Mouse (Mus musculus) MEL (cell line): ENCODE measurements around the gene Ifih1. TPM values are rescaled to one million over a fixed set of nuclear protein-coding genes. Genes with fewer than 3 reads are reported as not detected.

Source experiments
- DNase-seq: peaks from one replicate; pipeline ENCODE4 v3.0.0; 2011; ENCODE audit warnings: low read depth, low spot score
- H3K27ac ChIP-seq: 2 replicates; pipeline ENCODE4 v1.5.1; 2012; ENCODE audit warnings: low read depth, mild to moderate bottlenecking, control low read depth, low read length, moderate library complexity; ENCODE audit not compliant: control insufficient read depth
- H3K27me3 ChIP-seq, 2 experiments: fragments of 150-350 bp in 1 of 2; sonication (generic) in 1 of 2; 2 replicates each; pipeline ENCODE4 v1.6.1; 2012; ENCODE audit warnings: low read length in 2 of 2, mild to moderate bottlenecking in 2 of 2, improper control_type of control experiment in 1 of 2, moderate library complexity in 1 of 2; ENCODE audit not compliant: insufficient read depth in 2 of 2, control insufficient read depth in 1 of 2
- H3K36me3 ChIP-seq, 2 experiments: 2 replicates each; pipeline ENCODE4 v1.6.1; 2012 to 2014; ENCODE audit warnings: low read length in 2 of 2, improper control_type of control experiment in 1 of 2, inconsistent platforms in 1 of 2, mild to moderate bottlenecking in 1 of 2; ENCODE audit not compliant: insufficient read depth in 2 of 2, control insufficient read depth in 1 of 2
- H3K4me1 ChIP-seq, 2 experiments: fragments of 150-350 bp in 1 of 2; sonication (generic) in 1 of 2; 2 replicates each; pipeline ENCODE4 v1.6.1; 2012; ENCODE audit warnings: low read length in 2 of 2, improper control_type of control experiment in 1 of 2, mild to moderate bottlenecking in 1 of 2; ENCODE audit not compliant: insufficient read depth in 2 of 2, control insufficient read depth in 1 of 2
- H3K4me3 ChIP-seq, 2 experiments: fragments of 150-350 bp in 1 of 2; sonication (generic) in 1 of 2; 2 replicates each; pipeline ENCODE4 v1.5.1; 2012; ENCODE audit warnings: low read depth in 2 of 2, low read length in 2 of 2, mild to moderate bottlenecking in 2 of 2, moderate library complexity in 2 of 2, control low read depth in 1 of 2, improper control_type of control experiment in 1 of 2; ENCODE audit not compliant: control insufficient read depth in 1 of 2, insufficient read depth in 1 of 2
- H3K79me2 ChIP-seq: 2 replicates; pipeline ENCODE4 v1.6.1; 2012; ENCODE audit warnings: mild to moderate bottlenecking, low read length, moderate library complexity; ENCODE audit not compliant: control insufficient read depth, poor library complexity, insufficient read depth
- H3K9ac ChIP-seq: 2 replicates; pipeline ENCODE4 v1.6.1; 2012; ENCODE audit warnings: low read depth, mild to moderate bottlenecking, control low read depth, low read length, moderate library complexity; ENCODE audit not compliant: control insufficient read depth, poor library complexity, severe bottlenecking
- H3K9me3 ChIP-seq: fragments of 150-350 bp; sonication (generic); replicated peaks from 2 replicates; pipeline ENCODE4 v1.6.1; 2012; ENCODE audit warnings: mild to moderate bottlenecking, low read length, improper control_type of control experiment, moderate library complexity; ENCODE audit not compliant: insufficient read depth
- BHLHE40 ChIP-seq: IDR thresholded peaks from 2 replicates; pipeline ENCODE4 v1.6.1; 2012; ENCODE audit warnings: low read depth, mild to moderate bottlenecking, inconsistent platforms, low read length, improper control_type of control experiment, borderline replicate concordance
- CHD1 ChIP-seq: IDR thresholded peaks from 2 replicates; pipeline ENCODE4 v1.6.1; 2012; ENCODE audit warnings: low read depth, mild to moderate bottlenecking, inconsistent platforms, low read length, improper control_type of control experiment
- CHD2 ChIP-seq: IDR thresholded peaks from 2 replicates; pipeline ENCODE4 v1.6.1; 2011; ENCODE audit warnings: low read length, improper control_type of control experiment
- CTCF ChIP-seq, 3 experiments: IDR thresholded peaks in 2 of 3; conservative IDR thresholded peaks in 1 of 3; 2 replicates each; pipeline ENCODE4 v1.5.1; 2011 to 2012; ENCODE audit warnings: low read length in 3 of 3, low read depth in 2 of 3, mild to moderate bottlenecking in 2 of 3, improper control_type of control experiment in 1 of 3, inconsistent platforms in 1 of 3, mixed read lengths in 1 of 3, moderate library complexity in 1 of 3; ENCODE audit not compliant: control insufficient read depth in 1 of 3, insufficient read depth in 1 of 3, poor library complexity in 1 of 3, severe bottlenecking in 1 of 3
- ELF1 ChIP-seq: IDR thresholded peaks from 2 replicates; pipeline ENCODE4 v1.6.1; 2014; ENCODE audit warnings: low read depth, mild to moderate bottlenecking, inconsistent platforms, low read length, improper control_type of control experiment, moderate library complexity
- EP300 ChIP-seq, 2 experiments: IDR thresholded peaks; 2 replicates each; pipeline ENCODE4 v1.6.1; 2011; ENCODE audit warnings: improper control_type of control experiment in 2 of 2, low read length in 2 of 2, low read depth in 1 of 2, mild to moderate bottlenecking in 1 of 2
- ETS1 ChIP-seq: IDR thresholded peaks from 2 replicates; pipeline ENCODE4 v1.6.1; 2012; ENCODE audit warnings: low read depth, mild to moderate bottlenecking, inconsistent platforms, low read length, improper control_type of control experiment, moderate library complexity
- GABPA ChIP-seq: IDR thresholded peaks from 2 replicates; pipeline ENCODE4 v1.6.1; 2012; ENCODE audit warnings: low read depth, mild to moderate bottlenecking, inconsistent platforms, low read length, improper control_type of control experiment, moderate library complexity
- HCFC1 ChIP-seq: IDR thresholded peaks from 2 replicates; pipeline ENCODE4 v1.6.1; 2012; ENCODE audit warnings: low read depth, mild to moderate bottlenecking, inconsistent platforms, low read length, improper control_type of control experiment, moderate library complexity
- KAT2A ChIP-seq: conservative IDR thresholded peaks from 2 replicates; pipeline ENCODE4 v1.6.1; 2012; ENCODE audit warnings: low read depth, low read length, improper control_type of control experiment, inconsistent platforms
- MAFK ChIP-seq: IDR thresholded peaks from 2 replicates; pipeline ENCODE4 v1.6.1; 2011; ENCODE audit warnings: low read depth, mild to moderate bottlenecking, low read length, improper control_type of control experiment, borderline replicate concordance
- MAX ChIP-seq: IDR thresholded peaks from 2 replicates; pipeline ENCODE4 v1.6.1; 2011; ENCODE audit warnings: low read length, improper control_type of control experiment
- MAZ ChIP-seq: IDR thresholded peaks from 2 replicates; pipeline ENCODE4 v1.6.1; 2012; ENCODE audit warnings: low read depth, mild to moderate bottlenecking, inconsistent platforms, low read length, improper control_type of control experiment
- MEF2A ChIP-seq: IDR thresholded peaks from 2 replicates; pipeline ENCODE4 v1.6.1; 2014; ENCODE audit warnings: low read depth, mild to moderate bottlenecking, inconsistent platforms, low read length, improper control_type of control experiment; ENCODE audit not compliant: poor library complexity, insufficient replicate concordance, severe bottlenecking; ENCODE audit errors: extremely low read depth
- MXI1 ChIP-seq: IDR thresholded peaks from 2 replicates; pipeline ENCODE4 v1.6.1; 2011; ENCODE audit warnings: mild to moderate bottlenecking, low read depth, low read length, improper control_type of control experiment
- MYC ChIP-seq: IDR thresholded peaks from 2 replicates; pipeline ENCODE4 v1.6.1; 2011; ENCODE audit warnings: low read depth, mild to moderate bottlenecking, low read length, improper control_type of control experiment, moderate library complexity
- NELFE ChIP-seq: IDR thresholded peaks from 2 replicates; pipeline ENCODE4 v1.6.1; 2011; ENCODE audit warnings: low read depth, low read length, improper control_type of control experiment
- NRF1 ChIP-seq: IDR thresholded peaks from 2 replicates; pipeline ENCODE4 v1.6.1; 2014; ENCODE audit warnings: low read depth, mild to moderate bottlenecking, inconsistent platforms, low read length, improper control_type of control experiment, moderate library complexity; ENCODE audit not compliant: poor library complexity, insufficient read depth, severe bottlenecking
- POLR2A ChIP-seq, 2 experiments: IDR thresholded peaks; 2 replicates each; pipeline ENCODE4 v1.6.1; 2011 to 2012; ENCODE audit warnings: low read length in 2 of 2, mild to moderate bottlenecking in 2 of 2, control low read depth in 1 of 2, improper control_type of control experiment in 1 of 2, low read depth in 1 of 2, moderate library complexity in 1 of 2; ENCODE audit not compliant: control insufficient read depth in 1 of 2, insufficient read depth in 1 of 2, poor library complexity in 1 of 2
- POLR2AphosphoS2 ChIP-seq: IDR thresholded peaks from 2 replicates; pipeline ENCODE4 v1.6.1; 2011; ENCODE audit warnings: low read length, improper control_type of control experiment
- RAD21 ChIP-seq: IDR thresholded peaks from 2 replicates; pipeline ENCODE4 v1.6.1; 2011; ENCODE audit warnings: mild to moderate bottlenecking, low read depth, low read length, improper control_type of control experiment
- SIN3A ChIP-seq: IDR thresholded peaks from 2 replicates; pipeline ENCODE4 v1.6.1; 2012; ENCODE audit warnings: low read length, improper control_type of control experiment, inconsistent platforms
- SMC3 ChIP-seq: IDR thresholded peaks from 2 replicates; pipeline ENCODE4 v1.6.1; 2011; ENCODE audit warnings: low read depth, low read length, improper control_type of control experiment
- TAL1 ChIP-seq: IDR thresholded peaks from 2 replicates; pipeline ENCODE4 v1.6.1; 2012; ENCODE audit warnings: mild to moderate bottlenecking, inconsistent platforms, low read length, moderate library complexity, mixed read lengths
- TBP ChIP-seq: IDR thresholded peaks from 2 replicates; pipeline ENCODE4 v1.8.0; 2011; ENCODE audit warnings: low read depth, low read length, improper control_type of control experiment
- TCF12 ChIP-seq: IDR thresholded peaks from 2 replicates; pipeline ENCODE4 v1.6.1; 2014; ENCODE audit warnings: low read depth, mild to moderate bottlenecking, inconsistent platforms, low read length, improper control_type of control experiment, moderate library complexity
- USF1 ChIP-seq: IDR thresholded peaks from 2 replicates; pipeline ENCODE4 v1.6.1; 2014; ENCODE audit warnings: low read depth, mild to moderate bottlenecking, inconsistent platforms, low read length, improper control_type of control experiment, moderate library complexity
- ZKSCAN1 ChIP-seq: IDR thresholded peaks from 2 replicates; pipeline ENCODE4 v1.6.1; 2012; ENCODE audit warnings: low read depth, mild to moderate bottlenecking, inconsistent platforms, low read length, improper control_type of control experiment, moderate library complexity
- ZNF384 ChIP-seq: IDR thresholded peaks from 2 replicates; pipeline ENCODE4 v1.6.1; 2012; ENCODE audit warnings: low read depth, mild to moderate bottlenecking, inconsistent platforms, low read length, improper control_type of control experiment
- polyA plus RNA-seq, 2 experiments: library from polyadenylated mRNA; stranded (reverse) in 1 of 2; unstranded in 1 of 2; fragments of >175 nt in 1 of 2; fragments of >200 nt in 1 of 2; gene quantifications; 2 replicates each; pipeline versions ENCODE4 v1.2.1 to v1.2.4; 2012; ENCODE audit warnings: low replicate concordance in 2 of 2, low read depth in 1 of 2; ENCODE audit not compliant: insufficient read length in 2 of 2, insufficient read depth in 1 of 2, missing spikeins in 1 of 2
- total RNA-seq: library from RNA; depleted of rRNA; stranded (reverse); fragments of 300-350 nt; gene quantifications from 2 replicates; pipeline ENCODE4 v1.2.3, GENCODE M21; 2012

Ifih1 gene
- total and polyA plus RNA-seq, 3 experiments, result 11.4 to 71.9 (median 41.5) TPM

- H3K27ac ChIP-seq, result peak overlapping the region; percentile 45
- TF ChIP-seq MXI1 (peak; percentile 38; the same call in 1 of the 2 replicates), SMC3 (0 out of 2 replicates have a peak, but pooled peaks have one; percentile 25), NELFE (0 out of 2 replicates have a peak, but pooled peaks have one; percentile 20), EP300 (IDR thresholded peaks at IDR 0.05; ENCODE audit: low read depth in 1 of 2, low read length in 2 of 2) (no peak), ZNF384 (no peak), MEF2A (no peak), TBP (peak; percentile 52; the same call in 1 of the 2 replicates), GABPA (no peak), TCF12 (peak; percentile 8; the same call in 1 of the 2 replicates), POLR2A (IDR thresholded peaks at IDR 0.05; ENCODE audit: control insufficient read depth in 1 of 2, insufficient read depth in 1 of 2, low read depth in 1 of 2, low read length in 2 of 2, poor library complexity in 1 of 2) (peak in 1 of 2 experiments; percentile 24; a peak in 1 of 4 replicates), MYC (no peak; the same call in 1 of the 2 replicates), MAX (peak; percentile 79), MAZ (0 out of 2 replicates have a peak, but pooled peaks have one; percentile 24), ELF1 (no peak), CHD1 (peak; percentile 40; the same call in 1 of the 2 replicates), CTCF (IDR thresholded peaks at IDR 0.05 in 2 of 3, conservative IDR thresholded peaks at IDR 0.05 in 1 of 3; ENCODE audit: control insufficient read depth in 1 of 3, insufficient read depth in 1 of 3, low read depth in 2 of 3, low read length in 3 of 3, poor library complexity in 1 of 3, severe bottlenecking in 1 of 3) (peak; percentile 76 to 94 (median 85)), ETS1 (0 out of 2 replicates have a peak, but pooled peaks have one; percentile 38), SIN3A (peak; percentile 81)
- peak; percentile 94 for DNase-seq
Measured at GRCm38 (mm10) chr2:62643405-62644305, 2.4 kb downstream of the Ifih1 start.

DNA sequence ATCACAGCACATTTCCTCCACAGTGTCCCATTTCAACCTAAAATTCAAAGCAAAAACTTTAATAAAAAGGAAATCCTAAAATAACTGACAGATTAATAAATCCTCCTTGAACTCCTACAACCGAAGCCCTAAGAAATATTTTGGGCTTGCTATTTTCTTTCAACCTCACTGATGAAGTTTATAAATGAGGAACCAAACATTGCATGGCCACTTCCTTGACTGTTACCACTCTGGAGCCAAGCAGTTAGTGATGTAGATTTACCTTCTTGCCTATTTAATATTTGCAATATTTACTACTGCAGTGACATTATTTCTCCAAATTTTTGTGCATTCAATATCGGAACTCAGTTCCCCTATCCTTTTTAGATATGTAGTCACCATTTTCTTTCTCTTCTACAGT lies 6.2 kb downstream of the Ifih1 start:
- H3K79me2 ChIP-seq, result peaks cover 15% of the 10 kb centered on the region
- H3K36me3 ChIP-seq, result peaks cover 0 to 14% of the 10 kb centered on the region in 2 experiments; a peak in 2 of 4 replicates
- H3K27ac ChIP-seq, result no peak overlapping the region
- no peaks in the 10 kb centered on the region for H3K27me3 ChIP-seq
- peak; percentile 41 for DNase-seq
- H3K9me3 ChIP-seq, result no peaks in the 10 kb centered on the region
- no peak overlapping the region for H3K4me3 ChIP-seq
- peaks cover 0 to 3% of the 10 kb centered on the region in 2 experiments; a peak in 2 of 4 replicates for H3K4me1 ChIP-seq
- H3K9ac ChIP-seq, result no peak overlapping the region
- TF ChIP-seq POLR2AphosphoS2, result no peak
- TF ChIP-seq MXI1, result no peak
- TF ChIP-seq MEF2A, result no peak
- no peak for TF ChIP-seq USF1
- no peak for TF ChIP-seq MAFK
- TF ChIP-seq ELF1, result no peak
- TF ChIP-seq TAL1, result no peak
- no peak for TF ChIP-seq RAD21
- TF ChIP-seq KAT2A, result no peak
- no peak for TF ChIP-seq HCFC1
- no peak for TF ChIP-seq GABPA
- TF ChIP-seq ZKSCAN1, result no peak
- TF ChIP-seq BHLHE40, result no peak
- TF ChIP-seq NRF1, result no peak
- no peak for TF ChIP-seq SMC3
- TF ChIP-seq CHD2, result no peak
- TF ChIP-seq SIN3A, result no peak

More at GRCm38 (mm10) chr2:62643405-62644305, 2.4 kb downstream of the Ifih1 start:
- Histone ChIP-seq H3K9me3 (no peaks in the 10 kb centered on the region), H3K36me3 (peaks cover 0 to 14% of the 10 kb centered on the region in 2 experiments; a peak in 2 of 4 replicates), H3K4me3 (peak overlapping the region; percentile 69 to 79), H3K79me2 (peaks cover 23% of the 10 kb centered on the region), H3K4me1 (peaks cover 0 to 3% of the 10 kb centered on the region in 2 experiments; a peak in 2 of 4 replicates), H3K27me3 (no peaks in the 10 kb centered on the region), H3K9ac (peak overlapping the region; percentile 84)
